Mouse (Mus musculus) midbrain, embryonic 16.5 days (tissue): Measurements from ENCODE around the gene Calm3. TPM values are rescaled to one million over a fixed set of nuclear protein-coding genes. Genes with fewer than 3 reads are reported as not detected.
A peak's percentile ranks its signal among the peaks of the same experiment; 100 is the strongest.

Experiments
- ATAC-seq: fragments of 200-750 bp; cut with Nextera tagmentation; 2 replicates; pipeline ENCODE4 v1.8.0; 2017; ENCODE audit warnings: moderate TSS enrichment
- H3K27ac ChIP-seq: fragments of 300-500 bp; sonication (generic); 2 replicates; pipeline ENCODE4 v1.5.1; 2014; ENCODE audit warnings: mild to moderate bottlenecking, low read length, mixed read lengths
- H3K27me3 ChIP-seq: fragments of 300-500 bp; sonication (generic); 2 replicates; pipeline ENCODE4 v1.6.1; 2014; ENCODE audit warnings: low read depth, low read length, mixed read lengths; ENCODE audit not compliant: control insufficient read depth, insufficient read depth
- H3K36me3 ChIP-seq: fragments of 300-500 bp; sonication (generic); 2 replicates; pipeline ENCODE4 v1.6.1; 2014; ENCODE audit warnings: mild to moderate bottlenecking, low read length, moderate library complexity, mixed read lengths; ENCODE audit not compliant: control insufficient read depth, insufficient read depth
- H3K4me1 ChIP-seq: fragments of 300-500 bp; sonication (generic); 2 replicates; pipeline ENCODE4 v1.6.1; 2014; ENCODE audit warnings: mild to moderate bottlenecking, low read length, mixed read lengths; ENCODE audit not compliant: control insufficient read depth, insufficient read depth
- H3K4me2 ChIP-seq: fragments of 300-500 bp; sonication (generic); 2 replicates; pipeline ENCODE4 v1.6.1; 2014; ENCODE audit warnings: mild to moderate bottlenecking, low read length, mixed read lengths
- H3K4me3 ChIP-seq: fragments of 300-500 bp; sonication (generic); 2 replicates; pipeline ENCODE4 v1.5.1; 2014; ENCODE audit warnings: low read depth, mild to moderate bottlenecking, low read length, moderate library complexity, mixed read lengths
- H3K9ac ChIP-seq: fragments of 300-500 bp; sonication (generic); 2 replicates; pipeline ENCODE4 v1.6.1; 2014; ENCODE audit warnings: low read depth, low read length, mixed read lengths
- H3K9me3 ChIP-seq: fragments of 300-500 bp; sonication (generic); replicated peaks from 2 replicates; pipeline ENCODE4 v1.6.1; 2014; ENCODE audit warnings: mild to moderate bottlenecking, low read length, mixed read lengths; ENCODE audit not compliant: control insufficient read depth, poor library complexity, severe bottlenecking
- WGBS: fragments of 180-500 bp; shearing (Covaris S2); extraction: QIAGEN DNeasy Blood & Tissue Kit; methylation state at CpG from one replicate; pipeline ENCODE4 v1.1.7; 2014; 5-methylcytosine and 5-hydroxymethylcytosine counted together
- polyA plus RNA-seq: library from polyadenylated mRNA; unstranded; fragments of >200 nt; fragmentation: Nextera tagmentation; extraction: Ambion mirVana; gene quantifications from 2 replicates; pipeline ENCODE4 v1.2.1, GENCODE M21; 2015

The Calm3 gene
- polyA plus RNA-seq, 1 experiment from 2014 or later: 443 TPM

DNA sequence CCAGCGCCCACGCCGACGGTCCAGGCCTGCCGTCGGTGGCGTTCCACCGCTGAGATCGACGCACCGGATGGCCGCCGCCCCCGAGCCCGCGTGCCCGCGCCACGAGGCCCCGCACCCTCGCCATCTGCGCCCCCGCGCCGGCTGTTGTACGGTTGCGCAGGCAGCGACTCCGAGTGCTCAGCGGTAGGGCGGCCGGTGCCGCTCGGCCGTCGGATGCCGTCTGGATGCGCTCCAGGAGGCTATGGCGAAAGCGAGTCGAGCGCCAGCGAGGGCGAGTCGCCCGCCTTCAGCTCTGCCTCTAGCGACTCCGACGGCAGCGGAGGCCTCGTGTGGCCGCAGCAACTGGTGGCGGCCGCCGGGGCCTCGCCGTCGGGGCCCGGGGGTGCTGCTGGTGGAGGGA is 38.0 kb downstream of the Calm3 start:
- H3K27me3 ChIP-seq: peaks cover 31% of the 10 kb centered on the region
- H3K36me3 ChIP-seq: peaks cover 25% of the 10 kb centered on the region
- H3K4me2 ChIP-seq: no peak overlapping the region
- 37% methylated on average over 59 of the region's 59 CpGs for WGBS
- peaks cover 1% of the 10 kb centered on the region; the same call in 1 of the 2 replicates for H3K4me1 ChIP-seq
- H3K9ac ChIP-seq: no peak overlapping the region
- H3K27ac ChIP-seq: no peak overlapping the region
- no peak for ATAC-seq
- no peak overlapping the region for H3K4me3 ChIP-seq
- peaks cover 2% of the 10 kb centered on the region; the same call in 1 of the 2 replicates for H3K9me3 ChIP-seq

DNA sequence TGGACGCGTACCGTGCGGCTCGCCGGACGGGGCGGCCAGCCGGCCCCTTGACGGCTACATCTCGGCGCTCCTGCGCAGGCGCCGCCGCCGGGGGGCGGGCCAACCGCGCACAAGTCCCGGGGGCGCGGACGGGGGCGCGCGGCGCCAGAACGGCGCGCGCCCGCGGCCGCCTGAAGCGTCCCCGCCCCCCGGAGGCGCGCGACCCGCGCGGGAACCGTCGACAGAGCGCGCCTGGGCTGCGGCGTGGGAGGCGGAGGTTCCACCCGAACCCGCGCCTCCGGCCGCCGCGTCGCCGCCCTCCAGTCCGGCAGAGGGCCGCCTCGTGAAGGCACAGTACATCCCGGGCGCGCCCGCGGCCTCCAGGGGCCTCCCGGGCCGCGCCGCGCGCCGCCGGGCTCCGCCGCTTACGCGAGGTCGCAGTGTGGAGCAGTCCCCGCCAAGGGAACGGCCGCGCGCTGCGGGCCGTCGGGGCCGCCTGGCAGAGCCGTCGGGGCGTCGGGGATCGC is 38.6 kb downstream of the Calm3 start:
- WGBS: 11% methylated on average over 63 of the region's 95 CpGs
- Histone ChIP-seq H3K9me3 (peaks cover 2% of the 10 kb centered on the region; the same call in 1 of the 2 replicates), H3K4me3 (peak overlapping the region; percentile 18), H3K36me3 (peaks cover 25% of the 10 kb centered on the region), H3K4me2 (peak overlapping the region; percentile 13; the same call in 1 of the 2 replicates), H3K4me1 (no peaks in the 10 kb centered on the region), H3K27me3 (peaks cover 31% of the 10 kb centered on the region), H3K27ac (no peak overlapping the region), H3K9ac (no peak overlapping the region)
- ATAC-seq: no peak

DNA sequence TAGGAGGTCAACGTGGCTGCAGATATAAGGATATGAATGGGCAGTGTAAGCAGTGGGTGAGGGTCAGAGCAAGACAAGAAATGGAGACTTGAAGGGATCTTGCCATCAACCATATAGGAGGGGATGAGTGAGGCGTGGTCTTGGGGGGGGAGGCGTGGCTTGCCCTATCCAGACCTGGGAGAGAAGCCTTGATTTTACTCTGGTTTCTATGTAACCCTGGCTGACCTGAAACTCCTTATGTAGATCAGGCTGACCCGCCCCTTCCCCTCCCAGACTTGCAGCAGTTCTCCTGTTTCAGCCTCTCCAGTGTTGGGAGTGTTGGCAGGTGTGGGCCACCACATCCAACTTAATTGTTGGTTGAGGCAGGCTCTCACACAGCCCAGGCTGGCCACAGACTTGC is 39.6 kb downstream of the Calm3 start:
- peaks cover 28% of the 10 kb centered on the region for H3K27me3 ChIP-seq
- H3K4me1 ChIP-seq: no peaks in the 10 kb centered on the region
- H3K9me3 ChIP-seq: peaks cover 2% of the 10 kb centered on the region; the same call in 1 of the 2 replicates
- no peak for ATAC-seq
- H3K4me3 ChIP-seq: no peak overlapping the region
- peaks cover 25% of the 10 kb centered on the region for H3K36me3 ChIP-seq
- no peak overlapping the region for H3K9ac ChIP-seq
- no peak overlapping the region for H3K4me2 ChIP-seq
- no peak overlapping the region for H3K27ac ChIP-seq
- 58% methylated on average over 4 of the region's 4 CpGs for WGBS

DNA sequence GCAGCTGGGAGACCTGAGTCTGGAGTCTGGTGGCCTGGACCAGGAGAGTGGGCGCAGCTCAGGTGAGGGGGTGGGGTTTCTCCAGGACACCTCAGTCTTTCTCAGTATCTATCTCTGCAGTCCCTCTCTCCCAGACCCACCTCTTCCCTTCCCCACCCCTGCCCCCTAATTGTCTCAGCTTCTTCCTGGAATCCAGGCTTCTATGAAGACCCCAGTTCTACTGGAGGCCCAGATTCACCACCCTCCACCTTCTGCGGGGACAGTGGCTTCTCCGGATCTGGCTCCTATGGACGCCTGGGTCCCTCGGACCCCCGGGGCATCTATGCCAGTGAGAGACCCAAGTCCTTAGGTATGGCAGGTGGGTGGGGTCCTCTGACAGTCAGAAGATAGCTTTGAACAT is 40.8 kb downstream of the Calm3 start:
- Histone ChIP-seq H3K36me3 (peaks cover 25% of the 10 kb centered on the region), H3K9ac (no peak overlapping the region), H3K4me1 (no peaks in the 10 kb centered on the region), H3K4me2 (no peak overlapping the region), H3K9me3 (peaks cover 2% of the 10 kb centered on the region; the same call in 1 of the 2 replicates), H3K4me3 (no peak overlapping the region), H3K27ac (no peak overlapping the region), H3K27me3 (peaks cover 28% of the 10 kb centered on the region)
- WGBS: 91% methylated on average over 6 of the region's 6 CpGs
- ATAC-seq: no peak

DNA sequence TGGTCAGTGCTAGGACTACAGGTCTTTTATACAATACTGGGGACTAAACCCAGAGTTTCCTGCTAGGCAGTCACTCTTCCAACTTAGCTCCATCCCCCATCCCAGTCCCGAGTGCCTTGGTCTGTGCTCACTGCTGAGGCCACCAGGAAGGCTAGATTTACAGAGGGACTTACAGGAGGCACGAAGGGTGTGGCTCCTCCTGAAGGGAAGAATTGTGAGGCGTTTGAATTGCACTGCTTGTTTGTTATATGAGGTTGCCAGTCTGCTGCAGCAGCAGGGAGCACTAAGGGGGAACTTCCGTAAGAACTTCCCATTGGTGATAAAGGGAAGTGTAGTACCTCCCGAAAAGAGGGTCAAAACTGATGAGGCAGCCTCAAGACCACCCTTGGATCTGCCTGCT is 43.3 kb downstream of the Calm3 start:
- peaks cover 14% of the 10 kb centered on the region for H3K4me1 ChIP-seq
- no peak overlapping the region for H3K9ac ChIP-seq
- H3K36me3 ChIP-seq: peaks cover 10% of the 10 kb centered on the region; the same call in 1 of the 2 replicates
- H3K27me3 ChIP-seq: peaks cover 23% of the 10 kb centered on the region
- WGBS: 24% methylated on average over 5 of the region's 5 CpGs
- H3K9me3 ChIP-seq: no peaks in the 10 kb centered on the region; the same call in 1 of the 2 replicates
- H3K4me2 ChIP-seq: no peak overlapping the region
- no peak overlapping the region for H3K4me3 ChIP-seq
- no peak for ATAC-seq
- no peak overlapping the region for H3K27ac ChIP-seq

DNA sequence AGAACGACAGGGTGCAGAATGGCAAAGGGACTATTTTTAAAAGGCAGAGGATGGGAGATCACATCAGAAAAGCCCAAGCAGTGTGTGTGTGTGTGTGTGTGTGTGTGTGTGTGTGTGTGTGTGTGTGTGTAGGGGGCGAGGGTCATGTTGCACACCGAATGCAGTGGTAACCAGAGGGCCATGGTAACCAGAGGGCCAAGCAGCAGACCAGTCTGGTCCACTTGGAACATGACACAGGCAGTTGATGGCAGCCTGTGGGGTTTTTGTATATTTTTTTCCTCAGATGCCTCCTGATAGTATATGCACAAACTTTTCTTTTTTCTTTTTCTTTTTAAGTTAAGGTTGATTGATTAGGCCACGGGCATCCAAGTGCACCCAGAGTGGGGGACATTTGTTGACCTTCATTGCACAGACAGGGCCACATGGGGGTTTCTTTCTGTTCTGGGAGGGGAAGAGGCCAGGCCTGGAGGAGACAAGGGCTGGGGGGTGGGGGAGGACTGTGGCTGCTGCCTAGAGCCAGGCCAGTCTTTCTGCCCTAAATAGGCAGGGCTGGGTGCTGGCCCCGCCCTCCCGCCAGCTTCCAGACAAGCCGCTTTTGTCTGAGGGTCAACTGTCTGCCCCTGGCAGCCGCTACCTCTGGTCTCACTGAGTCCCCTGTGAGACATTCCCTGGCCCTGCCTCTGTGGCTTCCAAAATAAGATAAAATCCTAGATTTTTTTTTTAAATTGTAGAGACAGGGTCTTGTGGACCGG is 43.9 kb downstream of the Calm3 start:
- WGBS: 20% methylated on average over 9 of the region's 9 CpGs
- no peaks in the 10 kb centered on the region; the same call in 1 of the 2 replicates for H3K9me3 ChIP-seq
- no peak overlapping the region for H3K4me3 ChIP-seq
- no peak for ATAC-seq
- H3K27me3 ChIP-seq: peaks cover 17% of the 10 kb centered on the region
- no peak overlapping the region for H3K4me2 ChIP-seq
- H3K27ac ChIP-seq: no peak overlapping the region
- peaks cover 14% of the 10 kb centered on the region for H3K4me1 ChIP-seq
- H3K9ac ChIP-seq: no peak overlapping the region
- peaks cover 4% of the 10 kb centered on the region; the same call in 1 of the 2 replicates for H3K36me3 ChIP-seq

DNA sequence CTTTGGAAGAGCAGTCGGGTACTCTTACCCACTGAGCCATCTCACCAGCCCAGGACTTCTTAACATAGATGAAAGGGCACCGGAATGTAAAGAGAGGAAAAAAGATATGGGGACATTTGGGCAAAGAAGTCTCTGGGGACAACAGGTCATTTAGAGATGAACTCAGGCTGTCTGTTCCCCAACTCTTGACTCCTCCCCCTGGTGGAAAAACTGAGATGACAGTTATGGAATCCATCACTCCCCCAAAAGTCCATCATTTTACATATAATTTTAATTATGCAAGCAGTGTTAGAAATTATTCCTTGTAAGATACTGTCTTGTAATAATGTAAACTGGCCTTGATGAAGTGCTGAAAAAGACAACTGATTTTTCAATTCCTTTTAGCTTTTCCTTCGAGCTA is 46.2 kb downstream of the Calm3 start:
- Histone ChIP-seq H3K9ac (no peak overlapping the region), H3K4me1 (peaks cover 17% of the 10 kb centered on the region), H3K36me3 (no peaks in the 10 kb centered on the region), H3K4me2 (no peak overlapping the region), H3K27ac (no peak overlapping the region), H3K4me3 (no peak overlapping the region), H3K9me3 (no peaks in the 10 kb centered on the region), H3K27me3 (no peaks in the 10 kb centered on the region)
- ATAC-seq: no peak
- 81% methylated on average over 3 of the region's 3 CpGs for WGBS

DNA sequence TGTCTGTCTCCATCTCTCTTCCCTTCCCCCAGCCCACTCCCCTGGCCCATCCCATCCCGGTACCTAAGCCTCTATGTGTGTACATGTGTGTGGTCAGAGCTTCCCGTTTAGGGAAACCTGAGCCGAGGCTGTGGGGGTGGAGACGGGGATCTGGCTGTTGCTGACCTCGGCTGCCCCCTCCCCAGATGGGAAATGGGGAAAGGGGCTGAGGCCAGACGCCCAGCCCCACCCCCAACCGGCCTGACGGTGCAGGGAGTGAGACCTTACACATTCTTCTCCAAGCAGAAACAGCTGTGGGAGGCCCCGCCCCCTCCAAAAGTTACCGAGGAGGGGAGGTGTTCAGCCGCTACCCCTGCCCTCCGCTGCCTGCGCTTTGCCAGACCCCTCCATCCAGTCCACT is 47.3 kb downstream of the Calm3 start:
- Histone ChIP-seq H3K4me2 (peak overlapping the region; percentile 86), H3K27ac (no peak overlapping the region), H3K9ac (peak overlapping the region; percentile 76), H3K36me3 (no peaks in the 10 kb centered on the region), H3K4me1 (peaks cover 17% of the 10 kb centered on the region), H3K27me3 (no peaks in the 10 kb centered on the region), H3K9me3 (no peaks in the 10 kb centered on the region), H3K4me3 (peak overlapping the region; percentile 71)
- no peak for ATAC-seq
- WGBS: 11% methylated on average over 10 of the region's 13 CpGs

DNA sequence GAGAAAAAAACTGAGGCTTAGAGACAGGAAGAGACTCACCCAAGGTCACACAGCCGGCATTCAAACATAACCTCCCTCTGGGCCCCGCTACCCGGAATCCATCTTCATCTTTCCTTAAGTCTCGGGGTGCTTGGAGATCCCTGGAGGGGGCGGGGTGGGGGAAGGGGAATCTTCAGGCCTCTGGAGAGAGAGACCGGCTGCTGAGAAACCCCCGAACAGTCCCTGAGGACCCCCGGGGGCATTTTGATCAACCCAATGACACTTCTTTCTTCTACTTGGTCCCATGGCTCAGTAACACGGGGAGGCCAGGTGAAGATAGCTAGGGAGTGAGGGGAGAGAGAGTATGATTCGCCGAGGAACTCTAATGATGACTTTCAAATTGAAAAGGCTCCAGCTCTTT is 47.9 kb downstream of the Calm3 start:
- Histone ChIP-seq H3K9me3 (no peaks in the 10 kb centered on the region), H3K36me3 (no peaks in the 10 kb centered on the region), H3K9ac (peak overlapping the region; percentile 76), H3K4me1 (peaks cover 17% of the 10 kb centered on the region), H3K4me2 (peak overlapping the region; percentile 86), H3K4me3 (peak overlapping the region; percentile 71), H3K27me3 (no peaks in the 10 kb centered on the region), H3K27ac (no peak overlapping the region)
- 7% methylated on average over 11 of the region's 11 CpGs for WGBS
- no peak for ATAC-seq
